ENCODE assay signal across 8 mouse cellular contexts in genomic region chr8:122442781-122443180, GRCm38 (mm10). TPM values are rescaled to one million over a fixed set of nuclear protein-coding genes. Genes with fewer than 3 reads are reported as not detected.
DNase-seq lines count a peak whose midpoint lies in the region; ATAC-seq and TF ChIP-seq lines count a peak whose summit lies in the region.

No protein-coding gene starts in this region.

- no peaks in the 10 kb centered on the region for H3K9me3 ChIP-seq in embryonic facial prominence, embryonic 10.5 days
- H3K9me3 ChIP-seq in intestine, embryonic 14.5 days (ENCODE audit: control insufficient read depth, low read length), result no peaks in the 10 kb centered on the region
- no peaks in the 10 kb centered on the region for H3K9me3 ChIP-seq in neural tube, embryonic 12.5 days

- H3K4me3 ChIP-seq in lung, adult 2 months (replicated peaks; ENCODE audit: extremely low read depth, low read depth, low read length), result peak overlapping the region; percentile 92
- peak overlapping the region; percentile 72 for H3K4me3 ChIP-seq in embryonic facial prominence, embryonic 10.5 days
- peak overlapping the region; percentile 81 for H3K4me3 ChIP-seq in intestine, embryonic 14.5 days (ENCODE audit: low read depth, low read length)
- peak overlapping the region; percentile 68 for H3K4me3 ChIP-seq in neural tube, embryonic 12.5 days

- peaks cover 24% of the 10 kb centered on the region for H3K36me3 ChIP-seq in embryonic facial prominence, embryonic 10.5 days (replicated peaks)
- peaks cover 15% of the 10 kb centered on the region; the same call in 1 of the 2 replicates for H3K36me3 ChIP-seq in intestine, embryonic 14.5 days (ENCODE audit: control insufficient read depth, insufficient read depth, low read length)
- H3K36me3 ChIP-seq in neural tube, embryonic 12.5 days, result peaks cover 18% of the 10 kb centered on the region

- peaks cover 7% of the 10 kb centered on the region; the same call in 1 of the 2 replicates for H3K4me1 ChIP-seq in lung, adult 2 months (ENCODE audit: control insufficient read depth, insufficient read depth, low read length)
- H3K4me1 ChIP-seq in embryonic facial prominence, embryonic 10.5 days, result peaks cover 40% of the 10 kb centered on the region
- H3K4me1 ChIP-seq in intestine, embryonic 14.5 days (replicated peaks; ENCODE audit: control insufficient read depth, insufficient read depth, low read length), result peaks cover 27% of the 10 kb centered on the region
- peaks cover 30% of the 10 kb centered on the region for H3K4me1 ChIP-seq in neural tube, embryonic 12.5 days

- H3K4me2 ChIP-seq in intestine, embryonic 14.5 days (ENCODE audit: low read length), result peak overlapping the region; percentile 82
- H3K4me2 ChIP-seq in neural tube, embryonic 12.5 days (replicated peaks), result peak overlapping the region; percentile 89

- H3K27ac ChIP-seq in embryonic facial prominence, embryonic 10.5 days (replicated peaks), result peak overlapping the region; percentile 91
- H3K27ac ChIP-seq in intestine, embryonic 14.5 days (ENCODE audit: low read depth), result peak overlapping the region; percentile 77
- H3K27ac ChIP-seq in neural tube, embryonic 12.5 days, result peak overlapping the region; percentile 65

- intact Hi-C loops in gastrocnemius, postnatal 14 days (cut with DNase I; ENCODE audit: low total_unique reads), result no loop called here

- no peaks in the 10 kb centered on the region for H3K27me3 ChIP-seq in embryonic facial prominence, embryonic 10.5 days (replicated peaks; ENCODE audit: low read depth, poor library complexity, severe bottlenecking)
- no peaks in the 10 kb centered on the region for H3K27me3 ChIP-seq in intestine, embryonic 14.5 days (replicated peaks; ENCODE audit: control insufficient read depth, insufficient read depth, low read length)
- no peaks in the 10 kb centered on the region for H3K27me3 ChIP-seq in neural tube, embryonic 12.5 days (replicated peaks)

- DNase-seq in lung, adult 2 months, result no peak
- no peak for DNase-seq in lung, postnatal 10 days
- DNase-seq in embryonic facial prominence, embryonic 10.5 days (ENCODE audit: low spot score), result peak; percentile 45
- no peak for DNase-seq in intestine, embryonic 14.5 days (ENCODE audit: low spot score)
- DNase-seq in gastrocnemius, postnatal 14 days, result no peak
- no peak for DNase-seq in left cerebral cortex, adult 11 months (ENCODE audit: low spot score)
- no peak for DNase-seq in c-Kit-positive CD71-positive TER-119-positive erythroid progenitor cells, embryonic 14.5 days (ENCODE audit: low spot score)

- peak overlapping the region; percentile 56 for H3K9ac ChIP-seq in intestine, embryonic 14.5 days (ENCODE audit: low read length)
- H3K9ac ChIP-seq in neural tube, embryonic 12.5 days, result peak overlapping the region; percentile 86

- TF ChIP-seq POLR2A in lung, adult 2 months (IDR thresholded peaks at IDR 0.05; ENCODE audit: borderline replicate concordance, extremely low read depth, low read depth, low read length), result no peak

- 4% methylated on average over 12 of the region's 12 CpGs for WGBS in lung, adult 2 months
- 1% methylated on average over 12 of the region's 12 CpGs for WGBS in embryonic facial prominence, embryonic 10.5 days
- WGBS in intestine, embryonic 14.5 days, result under 1% methylated on average over 12 of the region's 12 CpGs
- 2% methylated on average over 12 of the region's 12 CpGs for WGBS in neural tube, embryonic 12.5 days

- TF ChIP-seq CTCF in lung, adult 2 months (IDR thresholded peaks at IDR 0.05; ENCODE audit: insufficient read depth, low read length), result no peak

- no peak; the same call in 1 of the 2 replicates for ATAC-seq in intestine, embryonic 14.5 days (replicated peaks; ENCODE audit: low FRiP score, low TSS enrichment, low read depth)
- peak; percentile 39 for ATAC-seq in neural tube, embryonic 12.5 days (ENCODE audit: low FRiP score, low read depth)

RNA-seq across cellular contexts. Expression of gene Mvd, which starts 0.4 kb away (rescaled TPM):
- polyA plus RNA-seq in lung, adult 2 months (2012; rRNA removed), result 27.4 and 31.9 TPM in 2 replicates
- 51.2 and 59.9 TPM in 2 replicates for polyA plus RNA-seq in embryonic facial prominence, embryonic 10.5 days (2016; fragmentation: Nextera tagmentation; extraction: Ambion mirVana)
- 52.6 and 60.2 TPM in 2 replicates for polyA plus RNA-seq in intestine, embryonic 14.5 days (2014; fragmentation: Nextera tagmentation; extraction: Ambion mirVana)
- polyA plus RNA-seq in neural tube, embryonic 12.5 days (2016; fragmentation: Nextera tagmentation; extraction: Ambion mirVana), result 52.3 TPM in 2 replicates
- total RNA-seq in gastrocnemius, postnatal 14 days (2021), result 1 to 10 TPM; 5.6 to 7.8 TPM

RNA-seq across cellular contexts. Expression of gene Cyba, which starts 10.1 kb away (rescaled TPM):
- polyA plus RNA-seq in lung, adult 2 months (2012; rRNA removed), result 294 and 407 TPM in 2 replicates
- 60.2 and 62.6 TPM in 2 replicates for polyA plus RNA-seq in embryonic facial prominence, embryonic 10.5 days (2016; fragmentation: Nextera tagmentation; extraction: Ambion mirVana)
- polyA plus RNA-seq in intestine, embryonic 14.5 days (2014; fragmentation: Nextera tagmentation; extraction: Ambion mirVana), result 297 and 307 TPM in 2 replicates
- 58.5 and 59.9 TPM in 2 replicates for polyA plus RNA-seq in neural tube, embryonic 12.5 days (2016; fragmentation: Nextera tagmentation; extraction: Ambion mirVana)
- 10 to 100 TPM; 15.3 to 18.6 TPM for total RNA-seq in gastrocnemius, postnatal 14 days (2021)

RNA-seq across cellular contexts. Expression of gene Snai3, which starts 17.8 kb away (rescaled TPM):
- polyA plus RNA-seq in lung, adult 2 months (2012; rRNA removed), result 1.4 and 1.5 TPM in 2 replicates
- 0.57 and 0.67 TPM in 2 replicates for polyA plus RNA-seq in embryonic facial prominence, embryonic 10.5 days (2016; fragmentation: Nextera tagmentation; extraction: Ambion mirVana)
- 1.1 and 1.3 TPM in 2 replicates for polyA plus RNA-seq in intestine, embryonic 14.5 days (2014; fragmentation: Nextera tagmentation; extraction: Ambion mirVana)
- polyA plus RNA-seq in neural tube, embryonic 12.5 days (2016; fragmentation: Nextera tagmentation; extraction: Ambion mirVana), result not detected in 2 replicates
- 1 to 10 TPM; 3.1 to 4.1 TPM for total RNA-seq in gastrocnemius, postnatal 14 days (2021)

RNA-seq across cellular contexts. Expression of gene Il17c, which starts 21.0 kb away (rescaled TPM):
- 0.18 and 0.62 TPM in 2 replicates for polyA plus RNA-seq in lung, adult 2 months (2012; rRNA removed)
- polyA plus RNA-seq in embryonic facial prominence, embryonic 10.5 days (2016; fragmentation: Nextera tagmentation; extraction: Ambion mirVana), result 0.29 TPM in 1 of 2 replicates, not detected in the other
- polyA plus RNA-seq in intestine, embryonic 14.5 days (2014; fragmentation: Nextera tagmentation; extraction: Ambion mirVana), result not detected in 2 replicates
- polyA plus RNA-seq in neural tube, embryonic 12.5 days (2016; fragmentation: Nextera tagmentation; extraction: Ambion mirVana), result not detected in 2 replicates
- total RNA-seq in gastrocnemius, postnatal 14 days (2021), result not detected

RNA-seq across cellular contexts. Expression of gene Rnf166, which starts 33.1 kb away (rescaled TPM):
- 83.8 and 93.2 TPM in 2 replicates for polyA plus RNA-seq in lung, adult 2 months (2012; rRNA removed)
- polyA plus RNA-seq in embryonic facial prominence, embryonic 10.5 days (2016; fragmentation: Nextera tagmentation; extraction: Ambion mirVana), result 32.1 and 33.6 TPM in 2 replicates
- polyA plus RNA-seq in intestine, embryonic 14.5 days (2014; fragmentation: Nextera tagmentation; extraction: Ambion mirVana), result 31.4 and 34.0 TPM in 2 replicates
- polyA plus RNA-seq in neural tube, embryonic 12.5 days (2016; fragmentation: Nextera tagmentation; extraction: Ambion mirVana), result 34.6 and 39.7 TPM in 2 replicates
- 10 to 100 TPM; 23.9 to 28.7 TPM for total RNA-seq in gastrocnemius, postnatal 14 days (2021)
